Mouse (Mus musculus) intestine, embryonic 16.5 days (tissue): ENCODE measurements at regions not wholly inside any gene's neighbourhood (a gene's known extent, or its start where the extent isn't known, plus 50 kb on each side); places are given as distances from the start of the nearest gene placed in this dataset.
A peak's percentile ranks its signal among the peaks of the same experiment; 100 is the strongest.

Experiments
- ATAC-seq: fragments of 200-750 bp; cut with Nextera tagmentation; 2 replicates; pipeline ENCODE4 v1.8.0; 2017; ENCODE audit warnings: moderate TSS enrichment, moderate library complexity
- H3K27ac ChIP-seq: fragments of 300-500 bp; sonication (generic); 2 replicates; pipeline ENCODE4 v1.5.1; 2014; ENCODE audit warnings: mild to moderate bottlenecking, low read length
- H3K27me3 ChIP-seq: fragments of 300-500 bp; sonication (generic); replicated peaks from 2 replicates; pipeline ENCODE4 v1.6.1; 2014; ENCODE audit warnings: low read length, control low read depth, mixed read lengths; ENCODE audit not compliant: control insufficient read depth, insufficient read depth
- H3K36me3 ChIP-seq: fragments of 300-500 bp; sonication (generic); 2 replicates; pipeline ENCODE4 v1.6.1; 2014; ENCODE audit warnings: low read length, control low read depth; ENCODE audit not compliant: control insufficient read depth, insufficient read depth
- H3K4me1 ChIP-seq: fragments of 300-500 bp; sonication (generic); 2 replicates; pipeline ENCODE4 v1.6.1; 2014; ENCODE audit warnings: low read length, control low read depth, mixed read lengths; ENCODE audit not compliant: control insufficient read depth, insufficient read depth
- H3K4me2 ChIP-seq: fragments of 300-500 bp; sonication (generic); 2 replicates; pipeline ENCODE4 v1.6.1; 2014; ENCODE audit warnings: low read depth, low read length, control low read depth
- H3K4me3 ChIP-seq: fragments of 300-500 bp; sonication (generic); 2 replicates; pipeline ENCODE4 v1.5.1; 2014; ENCODE audit warnings: mild to moderate bottlenecking, low read length
- H3K9ac ChIP-seq: fragments of 300-500 bp; sonication (generic); 2 replicates; pipeline ENCODE4 v1.6.1; 2014; ENCODE audit warnings: low read depth, low read length
- H3K9me3 ChIP-seq: fragments of 300-500 bp; sonication (generic); 2 replicates; pipeline ENCODE4 v1.6.1; 2016; ENCODE audit warnings: low read length, control low read depth; ENCODE audit not compliant: control insufficient read depth
- WGBS: fragments of 180-500 bp; shearing (Covaris S2); extraction: QIAGEN DNeasy Blood & Tissue Kit; methylation state at CpG from one replicate; pipeline ENCODE4 v1.1.7; 2014; 5-methylcytosine and 5-hydroxymethylcytosine counted together

GRCm38 (mm10) chr13:102113941-102114340 is 345.9 kb upstream of the Pik3r1 start:
- Histone ChIP-seq H3K9me3 (no peaks in the 10 kb centered on the region), H3K4me3 (no peak overlapping the region), H3K36me3 (no peaks in the 10 kb centered on the region), H3K9ac (no peak overlapping the region), H3K27ac (no peak overlapping the region), H3K4me2 (no peak overlapping the region), H3K27me3 (no peaks in the 10 kb centered on the region), H3K4me1 (peaks cover 2% of the 10 kb centered on the region; the same call in 1 of the 2 replicates)
- WGBS = 82% methylated on average over 5 of the region's 5 CpGs
- no peak for ATAC-seq

GRCm38 (mm10) chr13:102122341-102122740 is 354.3 kb upstream of the Pik3r1 start:
- H3K4me2 ChIP-seq = no peak overlapping the region

DNA sequence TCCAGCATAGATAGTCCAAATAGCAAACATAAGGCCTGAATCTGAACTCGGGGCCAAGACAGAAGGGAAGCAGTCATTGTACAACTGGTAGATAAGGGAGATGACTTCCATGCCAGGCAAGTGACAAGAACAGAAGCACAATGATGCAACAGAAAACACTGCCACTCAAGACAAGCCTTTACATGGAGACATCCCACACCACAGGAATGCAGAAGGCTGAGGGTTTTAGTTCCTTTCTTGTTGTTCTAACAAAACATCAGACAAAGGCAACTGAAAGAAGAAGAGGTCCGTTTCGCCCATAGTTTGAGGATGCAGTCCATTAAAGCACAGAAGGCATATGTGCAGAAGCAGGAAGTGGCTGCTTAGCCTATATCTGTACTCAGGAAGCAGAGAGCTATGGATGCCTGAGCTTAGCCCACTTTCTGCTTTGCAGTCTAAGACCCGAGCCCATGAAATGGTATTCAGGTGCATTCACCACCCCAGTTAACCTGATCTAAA is 360.0 kb upstream of the Pik3r1 start:
- 82% methylated on average over 4 of the region's 4 CpGs for WGBS
- no peaks in the 10 kb centered on the region for H3K36me3 ChIP-seq
- no peaks in the 10 kb centered on the region for H3K4me1 ChIP-seq
- H3K27me3 ChIP-seq = no peaks in the 10 kb centered on the region
- H3K27ac ChIP-seq = no peak overlapping the region
- no peak overlapping the region for H3K9ac ChIP-seq
- ATAC-seq = no peak
- no peaks in the 10 kb centered on the region for H3K9me3 ChIP-seq
- no peak overlapping the region for H3K4me2 ChIP-seq
- no peak overlapping the region for H3K4me3 ChIP-seq

More at GRCm38 (mm10) chr13:102122341-102122740, 354.3 kb upstream of the Pik3r1 start:
- Histone ChIP-seq H3K4me1 (no peaks in the 10 kb centered on the region), H3K36me3 (no peaks in the 10 kb centered on the region), H3K9ac (no peak overlapping the region), H3K4me3 (no peak overlapping the region), H3K9me3 (no peaks in the 10 kb centered on the region), H3K27me3 (no peaks in the 10 kb centered on the region), H3K27ac (no peak overlapping the region)
- 89% methylated on average over 6 of the region's 6 CpGs for WGBS
- ATAC-seq = no peak

GRCm38 (mm10) chr13:102131459-102131858 is 363.4 kb upstream of the Pik3r1 start:
- H3K9me3 ChIP-seq = no peaks in the 10 kb centered on the region
- no peak overlapping the region for H3K27ac ChIP-seq
- no peaks in the 10 kb centered on the region for H3K4me1 ChIP-seq
- WGBS = 79% methylated on average over 2 of the region's 2 CpGs
- H3K4me3 ChIP-seq = no peak overlapping the region
- H3K4me2 ChIP-seq = no peak overlapping the region
- H3K27me3 ChIP-seq = no peaks in the 10 kb centered on the region
- ATAC-seq = no peak
- H3K9ac ChIP-seq = no peak overlapping the region
- H3K36me3 ChIP-seq = no peaks in the 10 kb centered on the region

GRCm38 (mm10) chr13:102132154-102132553 is 364.1 kb upstream of the Pik3r1 start:
- Histone ChIP-seq H3K9me3 (no peaks in the 10 kb centered on the region), H3K36me3 (no peaks in the 10 kb centered on the region), H3K9ac (no peak overlapping the region), H3K27me3 (no peaks in the 10 kb centered on the region), H3K4me3 (no peak overlapping the region), H3K27ac (no peak overlapping the region), H3K4me1 (no peaks in the 10 kb centered on the region), H3K4me2 (no peak overlapping the region)
- WGBS = 65% methylated on average over 5 of the region's 5 CpGs
- ATAC-seq = peak; percentile 66; the same call in 1 of the 2 replicates

DNA sequence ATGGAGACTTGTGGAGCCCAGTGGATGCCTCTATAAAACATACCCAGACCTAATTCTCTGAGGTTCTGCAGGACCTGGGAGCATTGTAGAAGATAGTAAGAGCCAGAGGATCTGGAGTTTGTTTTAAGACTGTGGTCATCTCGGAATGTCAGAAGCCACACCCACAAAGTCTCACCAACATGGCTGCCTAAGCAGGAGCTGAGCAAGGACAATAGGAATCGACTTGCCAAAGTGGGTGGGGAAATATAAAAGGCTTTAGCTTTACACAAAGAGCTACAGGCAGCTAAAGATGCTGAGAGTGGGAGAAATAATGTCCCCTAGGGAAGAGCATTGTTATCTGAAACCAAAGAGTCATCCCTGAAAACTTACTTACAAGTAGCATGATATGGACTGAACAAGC is 364.7 kb upstream of the Pik3r1 start:
- Histone ChIP-seq H3K27me3 (no peaks in the 10 kb centered on the region), H3K4me2 (no peak overlapping the region), H3K9me3 (no peaks in the 10 kb centered on the region), H3K36me3 (no peaks in the 10 kb centered on the region), H3K27ac (no peak overlapping the region), H3K9ac (no peak overlapping the region), H3K4me1 (no peaks in the 10 kb centered on the region), H3K4me3 (no peak overlapping the region)
- no peak for ATAC-seq
- WGBS = 53% methylated on average over 2 of the region's 2 CpGs

DNA sequence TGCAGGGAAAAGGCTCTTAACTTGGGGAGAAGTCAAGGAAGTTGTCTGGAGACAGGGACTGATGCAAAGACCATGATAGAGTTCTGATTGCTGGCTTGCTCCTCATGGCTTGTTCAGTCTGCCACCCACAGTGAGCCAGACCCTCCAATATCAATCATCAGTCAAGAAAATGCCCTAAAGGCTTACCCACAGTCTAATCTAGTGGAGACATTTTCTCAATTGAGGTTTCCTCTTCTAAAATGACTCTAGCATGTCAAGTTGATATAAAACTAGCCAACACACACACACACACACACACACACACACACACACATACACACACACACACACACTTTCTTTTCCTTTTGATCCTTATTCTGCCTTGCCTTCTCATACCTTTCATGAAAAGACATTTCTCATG is 367.2 kb upstream of the Pik3r1 start:
- Histone ChIP-seq H3K4me3 (no peak overlapping the region), H3K27ac (no peak overlapping the region), H3K36me3 (no peaks in the 10 kb centered on the region), H3K27me3 (no peaks in the 10 kb centered on the region), H3K4me1 (no peaks in the 10 kb centered on the region), H3K4me2 (no peak overlapping the region), H3K9ac (no peak overlapping the region), H3K9me3 (no peaks in the 10 kb centered on the region)
- no peak for ATAC-seq

- Histone ChIP-seq H3K27me3 (no peaks in the 10 kb centered on the region), H3K9ac (no peak overlapping the region), H3K4me2 (no peak overlapping the region), H3K36me3 (no peaks in the 10 kb centered on the region), H3K4me3 (no peak overlapping the region), H3K4me1 (no peaks in the 10 kb centered on the region), H3K27ac (no peak overlapping the region), H3K9me3 (no peaks in the 10 kb centered on the region)
- ATAC-seq = no peak
- 93% methylated on average over 7 of the region's 7 CpGs for WGBS
These were observed 375.0 kb upstream of the Pik3r1 start for GRCm38 (mm10) chr13:102142986-102143385.

GRCm38 (mm10) chr13:102143848-102144247 is 375.8 kb upstream of the Pik3r1 start:
- no peak overlapping the region for H3K27ac ChIP-seq
- no peaks in the 10 kb centered on the region for H3K27me3 ChIP-seq
- no peaks in the 10 kb centered on the region for H3K36me3 ChIP-seq
- H3K4me1 ChIP-seq = no peaks in the 10 kb centered on the region
- no peak overlapping the region for H3K9ac ChIP-seq
- 66% methylated on average over 2 of the region's 2 CpGs for WGBS
- H3K9me3 ChIP-seq = no peaks in the 10 kb centered on the region
- ATAC-seq = no peak
- no peak overlapping the region for H3K4me2 ChIP-seq
- no peak overlapping the region for H3K4me3 ChIP-seq

DNA sequence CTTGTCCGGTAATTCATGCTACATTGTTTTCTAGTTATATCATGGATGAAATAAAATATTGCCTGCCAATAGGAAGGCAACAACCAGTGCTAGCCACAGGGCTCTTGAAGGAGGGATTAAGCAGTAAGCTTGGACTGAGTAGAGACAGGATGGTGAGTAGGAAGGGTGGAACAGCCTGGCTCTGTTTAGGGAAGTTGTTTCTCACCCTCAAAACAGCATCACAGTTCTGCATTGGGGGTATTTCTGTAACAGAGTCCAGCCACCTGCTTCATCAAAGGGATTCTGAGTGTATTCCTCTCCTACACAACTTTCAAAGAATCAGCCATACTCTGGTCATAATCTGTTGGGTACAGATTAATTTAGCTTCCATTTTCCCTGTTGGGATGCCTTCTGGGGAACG is 380.0 kb upstream of the Pik3r1 start:
- Histone ChIP-seq H3K4me2 (no peak overlapping the region), H3K4me1 (no peaks in the 10 kb centered on the region), H3K27me3 (no peaks in the 10 kb centered on the region), H3K9me3 (no peaks in the 10 kb centered on the region), H3K4me3 (no peak overlapping the region), H3K36me3 (no peaks in the 10 kb centered on the region), H3K27ac (no peak overlapping the region), H3K9ac (no peak overlapping the region)
- WGBS = 94% methylated on average over 2 of the region's 2 CpGs
- ATAC-seq = no peak
